Mouse (Mus musculus): ENCODE data around the gene Fkbp5.

DNA sequence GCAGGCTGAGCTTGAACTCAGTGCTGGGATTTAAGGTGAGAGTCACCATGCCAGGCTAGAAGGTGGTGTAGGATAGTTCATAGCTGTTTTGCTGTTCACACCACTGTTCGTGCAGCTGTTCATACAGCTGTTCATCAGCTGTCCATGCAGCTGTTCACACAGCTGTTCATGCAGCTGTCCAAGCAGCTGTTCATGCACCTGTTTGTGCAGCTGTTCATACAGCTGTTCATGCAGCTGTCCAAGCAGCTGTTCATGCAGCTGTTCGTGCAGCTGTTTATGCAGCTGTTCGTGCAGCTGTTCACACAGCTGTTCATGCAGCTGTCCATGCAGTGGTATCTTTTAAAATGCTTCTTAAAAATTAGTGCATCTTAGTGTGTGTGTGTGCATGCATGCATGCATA, 128.8 kb downstream of the Fkbp5 start:
- TF ChIP-seq CTCF (IDR thresholded peaks at IDR 0.05; ENCODE audit: low read depth) (no peak), EP300 (IDR thresholded peaks at IDR 0.05; ENCODE audit: low read depth) (no peak)
